Comparison of ENCODE assay signal across 9 mouse cellular contexts in genomic region chr1:134368777-134369337, GRCm38 (mm10). TPM values are rescaled to one million over a fixed set of nuclear protein-coding genes. Genes with fewer than 3 reads are reported as not detected.
DNase-seq lines count a peak whose midpoint lies in the region; ATAC-seq lines count a peak whose summit lies in the region.
"Had no signal": no experiment of that assay in that cellular context is flagged by ENCODE, and none has a peak within 500 bp of the region (broad histone marks: within the 10 kb centered on the region; RNA-seq: fewer than 3 reads in every experiment).

No protein-coding gene starts in this region.

- H3K9me3 ChIP-seq in midbrain, embryonic 10.5 days (replicated peaks): peaks cover 23% of the 10 kb centered on the region; the same call in 1 of the 2 replicates
- no peaks in the 10 kb centered on the region for H3K9me3 ChIP-seq in midbrain, embryonic 15.5 days
- H3K9me3 ChIP-seq in lung, embryonic 16.5 days (ENCODE audit: control insufficient read depth, low read length): peaks cover 3% of the 10 kb centered on the region; the same call in 1 of the 2 replicates
- H3K9me3 ChIP-seq: neural tube, embryonic 12.5 days had no signal

- 57% methylated on average over 9 of the region's 9 CpGs for WGBS in midbrain, embryonic 10.5 days
- WGBS in midbrain, embryonic 15.5 days: 53% methylated on average over 9 of the region's 9 CpGs
- WGBS in lung, embryonic 16.5 days: 41% methylated on average over 9 of the region's 9 CpGs

- peak; percentile 26 for DNase-seq in midbrain, embryonic 10.5 days (ENCODE audit: low spot score)
- peak; percentile 54 to 87 for DNase-seq in adrenal gland, adult (ENCODE audit: inconsistent age in 2 of 2, low spot score in 1 of 2)
- DNase-seq in embryo, embryonic 10.5 days (ENCODE audit: low spot score): peak; percentile 74
- DNase-seq in induced T-regulatory cell, adult 2 months (ENCODE audit: low read depth): peak; percentile 71
- peak; percentile 50 for DNase-seq in spleen, adult 12 weeks (ENCODE audit: low spot score)
- DNase-seq in neural tube, embryonic 10.5 days (ENCODE audit: extremely low spot score, low spot score): no peak

- no peak overlapping the region for H3K4me2 ChIP-seq in midbrain, embryonic 15.5 days
- no peak overlapping the region for H3K4me2 ChIP-seq in lung, embryonic 16.5 days (ENCODE audit: low read depth, low read length)
- H3K4me2 ChIP-seq: neural tube, embryonic 12.5 days had no signal

- no peaks in the 10 kb centered on the region for H3K36me3 ChIP-seq in midbrain, embryonic 10.5 days
- no peaks in the 10 kb centered on the region for H3K36me3 ChIP-seq in midbrain, embryonic 15.5 days (replicated peaks)
- H3K36me3 ChIP-seq in lung, embryonic 16.5 days (ENCODE audit: control insufficient read depth, insufficient read depth, low read length): no peaks in the 10 kb centered on the region
- H3K36me3 ChIP-seq: neural tube, embryonic 12.5 days had no signal

- H3K4me1 ChIP-seq in midbrain, embryonic 10.5 days: no peaks in the 10 kb centered on the region
- H3K4me1 ChIP-seq in midbrain, embryonic 15.5 days: no peaks in the 10 kb centered on the region
- no peaks in the 10 kb centered on the region for H3K4me1 ChIP-seq in lung, embryonic 16.5 days (replicated peaks; ENCODE audit: control insufficient read depth, insufficient read depth, low read length)
- H3K4me1 ChIP-seq: neural tube, embryonic 12.5 days had no signal

- H3K9ac ChIP-seq in midbrain, embryonic 15.5 days: no peak overlapping the region
- no peak overlapping the region for H3K9ac ChIP-seq in lung, embryonic 16.5 days (ENCODE audit: low read length)
- H3K9ac ChIP-seq: neural tube, embryonic 12.5 days had no signal

- no peak overlapping the region for H3K27ac ChIP-seq in midbrain, embryonic 10.5 days (replicated peaks)
- H3K27ac ChIP-seq in midbrain, embryonic 15.5 days: no peak overlapping the region
- no peak overlapping the region for H3K27ac ChIP-seq in lung, embryonic 16.5 days (ENCODE audit: low read length)
- H3K27ac ChIP-seq: neural tube, embryonic 12.5 days had no signal

- no peak overlapping the region for H3K4me3 ChIP-seq in midbrain, embryonic 10.5 days
- no peak overlapping the region for H3K4me3 ChIP-seq in midbrain, embryonic 15.5 days
- no peak overlapping the region for H3K4me3 ChIP-seq in lung, embryonic 16.5 days (ENCODE audit: low read length)
- H3K4me3 ChIP-seq: neural tube, embryonic 12.5 days had no signal

- H3K27me3 ChIP-seq in midbrain, embryonic 10.5 days (ENCODE audit: low read depth, poor library complexity, severe bottlenecking): no peaks in the 10 kb centered on the region
- no peaks in the 10 kb centered on the region for H3K27me3 ChIP-seq in midbrain, embryonic 15.5 days (replicated peaks)
- no peaks in the 10 kb centered on the region for H3K27me3 ChIP-seq in lung, embryonic 16.5 days (ENCODE audit: control insufficient read depth, insufficient read depth, low read depth, low read length)

- ATAC-seq in midbrain, embryonic 15.5 days (replicated peaks): no peak
- ATAC-seq in lung, embryonic 16.5 days (ENCODE audit: low read depth): peak; percentile 28; the same call in 1 of the 2 replicates

RNA-seq across cellular contexts. Expression of gene Tmem183a, which starts 7.1 kb away (rescaled TPM):
- polyA plus RNA-seq in midbrain, embryonic 10.5 days (2016; fragmentation: Nextera tagmentation; extraction: Ambion mirVana): 122 and 128 TPM in 2 replicates
- polyA plus RNA-seq in midbrain, embryonic 15.5 days (2015; fragmentation: Nextera tagmentation; extraction: Ambion mirVana): 144 and 147 TPM in 2 replicates
- 77.6 and 80.7 TPM in 2 replicates for polyA plus RNA-seq in lung, embryonic 16.5 days (2015; fragmentation: Nextera tagmentation; extraction: Ambion mirVana)

RNA-seq across cellular contexts. Expression of gene 4933406M09Rik, which starts 16.9 kb away (rescaled TPM):
- not detected in 2 replicates for polyA plus RNA-seq in midbrain, embryonic 10.5 days (2016; fragmentation: Nextera tagmentation; extraction: Ambion mirVana)
- polyA plus RNA-seq in midbrain, embryonic 15.5 days (2015; fragmentation: Nextera tagmentation; extraction: Ambion mirVana): not detected in 2 replicates
- polyA plus RNA-seq in lung, embryonic 16.5 days (2015; fragmentation: Nextera tagmentation; extraction: Ambion mirVana): not detected in 2 replicates
- polyA plus RNA-seq: neural tube, embryonic 12.5 days had no signal

RNA-seq across cellular contexts. Expression of gene Ppfia4, which starts 36.1 kb away (rescaled TPM):
- 2.0 and 3.5 TPM in 2 replicates for polyA plus RNA-seq in midbrain, embryonic 10.5 days (2016; fragmentation: Nextera tagmentation; extraction: Ambion mirVana)
- 18.9 and 20.4 TPM in 2 replicates for polyA plus RNA-seq in midbrain, embryonic 15.5 days (2015; fragmentation: Nextera tagmentation; extraction: Ambion mirVana)
- polyA plus RNA-seq in lung, embryonic 16.5 days (2015; fragmentation: Nextera tagmentation; extraction: Ambion mirVana): 2.9 and 3.9 TPM in 2 replicates

RNA-seq across cellular contexts. Expression of gene Cyb5r1, which starts 36.5 kb away (rescaled TPM):
- polyA plus RNA-seq in midbrain, embryonic 10.5 days (2016; fragmentation: Nextera tagmentation; extraction: Ambion mirVana): 24.5 and 27.9 TPM in 2 replicates
- polyA plus RNA-seq in midbrain, embryonic 15.5 days (2015; fragmentation: Nextera tagmentation; extraction: Ambion mirVana): 12.6 and 13.3 TPM in 2 replicates
- 42.5 and 43.9 TPM in 2 replicates for polyA plus RNA-seq in lung, embryonic 16.5 days (2015; fragmentation: Nextera tagmentation; extraction: Ambion mirVana)

RNA-seq across cellular contexts. Expression of gene Adipor1, which starts 46.3 kb away (rescaled TPM):
- polyA plus RNA-seq in midbrain, embryonic 10.5 days (2016; fragmentation: Nextera tagmentation; extraction: Ambion mirVana): 74.3 and 75.7 TPM in 2 replicates
- 76.0 and 82.4 TPM in 2 replicates for polyA plus RNA-seq in midbrain, embryonic 15.5 days (2015; fragmentation: Nextera tagmentation; extraction: Ambion mirVana)
- 95.5 and 97.4 TPM in 2 replicates for polyA plus RNA-seq in lung, embryonic 16.5 days (2015; fragmentation: Nextera tagmentation; extraction: Ambion mirVana)
